Mouse (Mus musculus): ENCODE results near the gene Prickle1.

The Prickle1 gene

GRCm38 (mm10) chr15:93548297-93548696 lies 47.4 kb downstream of the Prickle1 start:
- DNase-seq (ENCODE audit: low read depth) = no peak

GRCm38 (mm10) chr15:93539415-93539814 lies 56.3 kb downstream of the Prickle1 start:
- no peak for DNase-seq (ENCODE audit: low read depth)

- no peak for DNase-seq (ENCODE audit: low read depth)
Observed at GRCm38 (mm10) chr15:93538551-93539205, 57.0 kb downstream of the Prickle1 start.

- no peak for DNase-seq (ENCODE audit: low read depth)
Observed at GRCm38 (mm10) chr15:93537745-93538144, 57.9 kb downstream of the Prickle1 start.

- no peak for DNase-seq (ENCODE audit: low read depth)
Observed at GRCm38 (mm10) chr15:93536191-93536590, 59.5 kb downstream of the Prickle1 start.

GRCm38 (mm10) chr15:93530703-93531032 lies 65.0 kb downstream of the Prickle1 start:
- DNase-seq (ENCODE audit: low read depth) = peak; percentile 57

- no peak for DNase-seq (ENCODE audit: low read depth)
Observed at GRCm38 (mm10) chr15:93529831-93530702, 65.6 kb downstream of the Prickle1 start.

GRCm38 (mm10) chr15:93525305-93525917 lies 70.3 kb downstream of the Prickle1 start:
- no peak for DNase-seq (ENCODE audit: low read depth)

- DNase-seq (ENCODE audit: low read depth) = no peak
Observed at GRCm38 (mm10) chr15:93521787-93522180, 73.9 kb downstream of the Prickle1 start.

GRCm38 (mm10) chr15:93521088-93521786 lies 74.5 kb downstream of the Prickle1 start:
- no peak for DNase-seq (ENCODE audit: low read depth)

GRCm38 (mm10) chr15:93519836-93520826 lies 75.6 kb downstream of the Prickle1 start:
- peak; percentile 8 for DNase-seq (ENCODE audit: low read depth)

GRCm38 (mm10) chr15:93518941-93519835 lies 76.5 kb downstream of the Prickle1 start:
- peak; percentile 88 for DNase-seq (ENCODE audit: low read depth)

- peak; percentile 9 for DNase-seq (ENCODE audit: low read depth)
Observed at GRCm38 (mm10) chr15:93518143-93518902, 77.4 kb downstream of the Prickle1 start.

GRCm38 (mm10) chr15:93517022-93517565 lies 78.6 kb downstream of the Prickle1 start:
- no peak for DNase-seq (ENCODE audit: low read depth)

- DNase-seq (ENCODE audit: low read depth) = no peak
Observed at GRCm38 (mm10) chr15:93515316-93515715, 80.4 kb downstream of the Prickle1 start.

GRCm38 (mm10) chr15:93513939-93514341 lies 81.8 kb downstream of the Prickle1 start:
- peak; percentile 15 for DNase-seq (ENCODE audit: low read depth)

GRCm38 (mm10) chr15:93512437-93512836 lies 83.3 kb downstream of the Prickle1 start:
- DNase-seq (ENCODE audit: low read depth) = no peak

- no peak for DNase-seq (ENCODE audit: low read depth)
Observed at GRCm38 (mm10) chr15:93510690-93511336, 84.9 kb downstream of the Prickle1 start.
